Mouse (Mus musculus): ENCODE results near the gene Insrr.
"Not testable (repeated sequence)": the region's sequence is repeated elsewhere in the genome, so short reads cannot be mapped to it uniquely, and the experiment has no call there.

Gene Insrr

GRCm38 (mm10) chr3:87779086-87779485, 17.7 kb upstream of the Insrr start:
- no peak for DNase-seq (ENCODE audit: low spot score)

GRCm38 (mm10) chr3:87783282-87784023, 13.3 kb upstream of the Insrr start:
- no peak for DNase-seq (ENCODE audit: low spot score)

DNA sequence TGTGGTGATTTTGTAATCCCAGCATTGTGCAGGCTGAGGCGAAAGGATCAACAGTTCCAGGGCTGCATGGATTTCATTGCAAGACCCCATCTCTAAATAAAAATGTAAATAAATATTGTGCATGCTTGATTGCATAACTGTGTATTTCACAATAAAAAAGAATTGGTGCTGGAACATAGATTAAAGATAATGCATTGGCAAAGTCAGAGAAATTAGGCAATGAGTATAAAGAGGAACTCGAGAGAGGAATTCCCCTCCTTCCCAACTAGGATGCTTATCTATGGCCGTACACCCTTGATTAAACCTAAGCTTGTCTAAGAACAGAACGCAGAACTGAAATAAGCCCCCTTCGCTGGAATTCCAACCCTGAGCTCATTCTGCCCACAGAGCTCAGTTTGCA, 11.6 kb upstream of the Insrr start:
- DNase-seq (ENCODE audit: low spot score), result no peak

GRCm38 (mm10) chr3:87785626-87786214, 11.0 kb upstream of the Insrr start:
- no peak for DNase-seq (ENCODE audit: low spot score)

GRCm38 (mm10) chr3:87789248-87789647, 7.5 kb upstream of the Insrr start:
- no peak for DNase-seq (ENCODE audit: low spot score)

DNA sequence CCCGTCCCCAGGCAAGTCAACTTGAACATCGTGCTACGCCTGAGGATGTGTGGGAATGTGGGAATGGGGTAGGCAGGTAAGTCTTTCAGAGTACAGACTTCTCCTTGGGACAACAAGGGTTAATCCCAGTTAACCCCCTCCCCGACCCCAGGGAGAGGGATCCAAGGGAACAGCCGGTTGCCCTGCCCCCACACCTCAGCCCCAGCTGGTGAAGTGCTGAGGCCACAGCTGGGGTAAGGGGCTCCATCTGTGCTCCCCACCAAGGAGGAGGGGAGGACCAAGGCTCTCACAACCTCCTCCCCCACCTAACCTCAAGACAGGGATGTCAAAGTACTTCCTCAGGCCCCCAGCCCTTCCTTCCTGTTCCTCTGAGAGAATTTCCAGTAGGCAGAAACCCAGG, 7.0 kb upstream of the Insrr start:
- DNase-seq (ENCODE audit: low spot score), result no peak

DNA sequence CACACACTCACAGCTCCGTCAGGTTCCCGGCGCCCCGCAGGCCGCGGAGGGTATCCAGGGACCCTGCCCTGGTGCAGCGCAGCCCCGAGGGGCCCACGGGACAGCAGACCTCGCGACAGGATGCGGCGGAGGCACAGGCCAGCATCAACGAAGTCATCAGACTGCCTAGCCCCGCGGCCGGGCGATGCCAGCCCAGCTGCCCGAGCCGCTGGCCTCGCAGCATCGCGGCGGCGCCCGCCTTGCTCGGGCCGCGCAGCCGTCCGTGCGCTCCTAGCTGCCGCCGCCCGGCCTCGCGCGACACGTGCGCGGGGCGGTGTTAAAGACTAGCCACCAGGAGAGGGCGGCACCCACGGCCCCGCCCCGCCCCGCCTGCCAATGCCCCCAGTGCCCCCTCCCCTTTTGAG, 1.8 kb upstream of the Insrr start, which contains the start of gene Ntrk1:
Gene Ntrk1 (minus strand): TSS at position 241 of the 404 bp plus-strand sequence.
- no peak for DNase-seq (ENCODE audit: low spot score)

GRCm38 (mm10) chr3:87795336-87796277, 1.1 kb upstream of the Insrr start:
- DNase-seq (ENCODE audit: low spot score), result no peak

DNA sequence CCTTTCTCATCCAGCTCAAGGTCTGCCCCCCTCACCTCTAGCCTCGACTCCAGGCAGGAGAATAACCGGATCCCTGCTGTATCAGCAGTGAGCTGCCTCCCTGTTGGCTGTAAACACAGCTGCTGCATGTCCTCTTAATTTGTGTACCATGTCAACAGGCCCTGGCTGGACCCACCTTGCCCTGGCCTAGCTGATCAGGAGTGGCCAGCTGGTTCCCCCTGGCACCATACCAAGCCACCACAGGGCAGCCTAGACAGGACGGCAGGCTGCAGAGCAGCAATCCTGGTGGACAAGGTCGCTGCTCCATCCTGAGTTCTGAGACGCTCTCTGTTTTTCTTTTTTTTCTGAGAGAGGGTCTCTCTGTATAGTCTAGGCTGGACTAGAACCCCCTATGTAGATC, 4.9 kb downstream of the Insrr start:
- no peak for DNase-seq (ENCODE audit: low spot score)

GRCm38 (mm10) chr3:87804038-87804677, 7.4 kb downstream of the Insrr start:
- no peak for DNase-seq (ENCODE audit: low spot score)

DNA sequence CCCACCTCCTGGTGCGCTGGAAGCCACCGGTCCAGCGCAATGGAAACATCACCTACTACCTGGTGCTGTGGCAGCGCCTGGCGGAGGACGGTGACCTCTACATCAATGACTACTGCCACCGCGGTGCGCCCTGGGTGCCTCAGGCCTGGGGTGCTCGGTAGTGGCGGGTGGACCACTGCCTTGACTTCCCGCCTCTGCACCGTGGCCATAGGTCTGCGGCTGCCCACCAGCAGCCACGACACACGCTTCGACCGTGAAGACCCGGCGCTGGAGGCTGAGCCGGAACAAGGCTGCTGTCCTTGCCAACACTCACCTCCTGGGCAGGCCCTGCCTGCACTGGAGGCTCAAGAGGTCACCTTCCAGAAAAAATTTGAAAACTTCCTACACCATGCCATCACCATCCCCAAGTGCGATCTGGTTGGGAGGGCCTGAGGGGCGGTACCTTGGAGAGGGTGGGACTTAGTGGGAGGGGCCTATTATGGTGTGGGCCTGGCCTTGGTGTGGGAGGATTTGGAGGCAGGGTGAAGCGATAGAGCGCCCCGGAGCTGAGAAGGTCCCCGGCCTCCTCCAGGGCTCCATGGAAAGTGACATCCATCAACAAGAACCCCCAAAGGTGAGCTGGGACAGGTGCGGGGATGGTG, 12.7 kb downstream of the Insrr start:
- DNase-seq (ENCODE audit: low spot score), result no peak

GRCm38 (mm10) chr3:87811297-87811696, 14.5 kb downstream of the Insrr start:
- DNase-seq (ENCODE audit: low spot score), result no peak

GRCm38 (mm10) chr3:87812413-87812812, 15.7 kb downstream of the Insrr start:
- DNase-seq (ENCODE audit: low spot score), result no peak

DNA sequence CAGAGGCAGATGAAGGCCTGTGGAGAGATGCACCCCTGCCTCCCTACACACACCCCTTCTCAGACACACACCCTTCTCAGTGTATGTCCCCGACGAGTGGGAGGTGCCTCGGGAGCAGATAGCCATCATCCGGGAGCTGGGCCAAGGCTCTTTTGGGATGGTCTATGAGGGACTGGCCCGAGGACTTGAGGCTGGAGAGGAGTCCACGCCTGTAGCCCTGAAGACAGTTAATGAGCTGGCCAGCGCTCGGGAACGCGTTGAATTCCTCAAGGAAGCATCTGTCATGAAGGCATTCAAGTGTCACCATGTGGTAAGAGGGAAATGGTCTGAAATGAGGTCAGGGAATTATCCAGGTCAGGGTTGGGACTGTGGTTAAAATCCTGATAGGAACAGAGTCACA, 16.1 kb downstream of the Insrr start:
- DNase-seq (ENCODE audit: low spot score), result no peak

DNA sequence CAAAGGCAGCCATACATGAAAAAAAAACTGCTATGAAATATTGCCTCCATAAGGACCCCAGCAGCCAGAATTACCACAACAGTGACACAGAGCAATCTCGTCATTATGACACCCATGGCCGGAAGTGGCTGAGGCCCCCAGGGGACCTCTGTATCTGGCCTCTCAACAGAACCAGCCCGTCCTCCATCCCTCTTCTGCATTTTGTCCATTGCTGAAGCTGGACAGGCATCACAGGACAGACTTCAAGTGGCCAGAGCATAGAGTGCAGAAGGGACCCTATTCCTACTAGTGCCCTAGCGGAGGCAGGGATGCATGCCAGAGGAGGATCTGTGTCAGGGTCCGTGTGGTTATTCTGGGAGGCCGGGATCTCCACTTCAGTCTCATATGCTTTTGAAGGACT, 19.4 kb downstream of the Insrr start:
- no peak for DNase-seq (ENCODE audit: low spot score)

- no peak for DNase-seq (ENCODE audit: low spot score)
Measured at GRCm38 (mm10) chr3:87816646-87817093, 19.9 kb downstream of the Insrr start.

DNA sequence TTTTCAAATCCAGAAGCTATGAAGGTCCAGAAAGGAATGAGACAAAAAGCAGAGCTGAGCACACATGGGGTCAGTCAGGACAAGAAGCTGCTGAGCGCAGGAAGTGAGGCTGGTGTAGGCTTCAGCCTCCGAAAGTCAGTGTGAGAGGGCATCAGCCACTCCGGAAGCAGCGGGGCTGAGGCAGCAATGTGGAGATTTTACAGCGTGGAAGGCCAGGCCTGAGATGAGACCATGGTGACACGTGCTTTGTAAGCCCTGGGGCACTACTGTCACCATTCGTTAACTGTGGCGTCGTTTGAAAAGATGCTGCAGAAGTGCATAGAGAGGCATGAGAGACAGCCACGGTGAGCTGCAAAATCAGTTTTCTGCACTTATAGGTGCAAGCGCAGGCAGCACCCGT, 21.5 kb downstream of the Insrr start:
- DNase-seq (ENCODE audit: low spot score), result no peak

GRCm38 (mm10) chr3:87824206-87824605, 27.5 kb downstream of the Insrr start, which contains the start of gene Pear1:
Pear1 (minus strand) TSS chr3:87824306.
- not testable (repeated sequence) for DNase-seq (ENCODE audit: low spot score)

DNA sequence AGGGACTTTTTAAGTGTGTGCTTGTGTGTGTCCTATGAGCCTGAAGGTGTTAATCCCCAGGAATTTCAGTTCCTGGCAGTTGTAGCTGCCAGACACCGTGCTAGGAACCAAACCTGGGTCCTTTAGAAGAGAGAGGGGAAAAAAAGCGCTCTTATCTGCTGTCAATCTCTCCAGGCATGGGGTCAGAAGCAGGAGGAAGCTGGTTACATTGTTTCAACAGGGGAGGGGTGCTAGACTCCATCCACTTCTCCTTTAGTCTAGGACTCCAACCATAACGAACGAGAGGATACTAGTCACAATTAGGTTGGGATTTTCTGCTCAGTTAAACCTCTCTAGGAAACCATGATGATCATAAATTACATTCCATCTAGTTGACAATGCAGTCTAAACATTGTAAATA, 31.7 kb downstream of the Insrr start:
- DNase-seq (ENCODE audit: low spot score), result no peak

- DNase-seq (ENCODE audit: low spot score), result no peak
Measured at GRCm38 (mm10) chr3:87829025-87829424, 32.3 kb downstream of the Insrr start.

- DNase-seq (ENCODE audit: low spot score), result no peak
Measured at GRCm38 (mm10) chr3:87832109-87832859, 35.5 kb downstream of the Insrr start.

All from urinary bladder, postnatal 10 days (tissue).